Mouse (Mus musculus) embryo, embryonic 9.5 days (tissue): ENCODE results near the gene Zdhhc13.

ENCODE experiments used
- DNase-seq: peaks from one replicate; pipeline ENCODE4 v3.0.0-alpha.2; 2017; ENCODE audit errors: extremely low spot score

The Zdhhc13 gene

GRCm38 (mm10) chr7:48842353-48842752 lies 53.5 kb downstream of the Zdhhc13 start:
- no peak for DNase-seq

GRCm38 (mm10) chr7:48843541-48843940 lies 54.7 kb downstream of the Zdhhc13 start:
- no peak for DNase-seq

- DNase-seq, result no peak
Observed at GRCm38 (mm10) chr7:48845213-48845973, 56.6 kb downstream of the Zdhhc13 start.

- no peak for DNase-seq
Observed at GRCm38 (mm10) chr7:48846755-48847154, 58.0 kb downstream of the Zdhhc13 start.

GRCm38 (mm10) chr7:48847820-48848650 lies 59.2 kb downstream of the Zdhhc13 start, which contains the start of gene Csrp3:
Gene Csrp3 (minus strand): TSS chr7:48848033.
- no peak for DNase-seq

- DNase-seq, result no peak
Observed at GRCm38 (mm10) chr7:48851529-48852104, 62.8 kb downstream of the Zdhhc13 start.

- no peak for DNase-seq
Observed at GRCm38 (mm10) chr7:48853496-48853895, 64.7 kb downstream of the Zdhhc13 start.

GRCm38 (mm10) chr7:48855461-48855860 lies 66.7 kb downstream of the Zdhhc13 start:
- no peak for DNase-seq

- no peak for DNase-seq
Observed at GRCm38 (mm10) chr7:48858257-48858656, 69.5 kb downstream of the Zdhhc13 start.

GRCm38 (mm10) chr7:48859362-48859761 lies 70.6 kb downstream of the Zdhhc13 start:
- DNase-seq, result no peak

- DNase-seq, result no peak
Observed at GRCm38 (mm10) chr7:48860948-48861347, 72.1 kb downstream of the Zdhhc13 start.

GRCm38 (mm10) chr7:48861796-48862195 lies 73.0 kb downstream of the Zdhhc13 start:
- no peak for DNase-seq

GRCm38 (mm10) chr7:48864199-48864598 lies 75.4 kb downstream of the Zdhhc13 start:
- DNase-seq, result no peak

- DNase-seq, result no peak
Observed at GRCm38 (mm10) chr7:48864671-48865458, 76.1 kb downstream of the Zdhhc13 start.

GRCm38 (mm10) chr7:48867576-48867975 lies 78.8 kb downstream of the Zdhhc13 start:
- DNase-seq, result no peak

GRCm38 (mm10) chr7:48870144-48870543 lies 81.3 kb downstream of the Zdhhc13 start:
- no peak for DNase-seq

- DNase-seq, result no peak
Observed at GRCm38 (mm10) chr7:48870579-48871180, 81.9 kb downstream of the Zdhhc13 start.

GRCm38 (mm10) chr7:48871292-48871691 lies 82.5 kb downstream of the Zdhhc13 start:
- no peak for DNase-seq

GRCm38 (mm10) chr7:48875096-48875495 lies 86.3 kb downstream of the Zdhhc13 start:
- DNase-seq, result no peak

GRCm38 (mm10) chr7:48876526-48876925 lies 87.7 kb downstream of the Zdhhc13 start:
- DNase-seq, result peak; percentile 63
